Mouse (Mus musculus) thymus, adult 2 months (tissue): Measurements from ENCODE around the gene Fbxo33.

Experiments used
- CTCF ChIP-seq: fragments of 200-500 bp; IDR thresholded peaks from 2 replicates; pipeline ENCODE4 v1.5.1; 2012; ENCODE audit warnings: mild to moderate bottlenecking, control low read depth, low read length, moderate library complexity, borderline replicate concordance; ENCODE audit not compliant: control insufficient read depth, poor library complexity, insufficient read depth; ENCODE audit errors: extremely low read depth
- POLR2A ChIP-seq: fragments of 200-500 bp; IDR thresholded peaks from 2 replicates; pipeline ENCODE4 v1.6.1; 2012; ENCODE audit warnings: mild to moderate bottlenecking, low read length, control low read depth, moderate library complexity; ENCODE audit not compliant: control insufficient read depth, poor library complexity, insufficient read depth; ENCODE audit errors: extremely low read depth

- TF ChIP-seq CTCF = no peak
- TF ChIP-seq POLR2A = no peak
Measured at GRCm38 (mm10) chr12:59248969-59249368, 29.4 kb upstream of the Fbxo33 start.
